Mouse (Mus musculus) ES-Bruce4 (cell line): Measurements from ENCODE around the gene Rhox3f. TPM values are rescaled to one million over a fixed set of nuclear protein-coding genes. Genes with fewer than 3 reads are reported as not detected.
"Not testable (repeated sequence)": the region's sequence is repeated elsewhere in the genome, so short reads cannot be mapped to it uniquely, and the experiment has no call there.

ENCODE experiments used
- H3K27ac ChIP-seq: 2 replicates; pipeline ENCODE4 v1.5.1; 2012; ENCODE audit warnings: low read length, inconsistent platforms; ENCODE audit not compliant: insufficient read depth
- H3K27me3 ChIP-seq: 2 replicates; pipeline ENCODE4 v1.6.1; 2012; ENCODE audit warnings: mild to moderate bottlenecking, low read length, inconsistent platforms; ENCODE audit not compliant: control insufficient read depth, poor library complexity, insufficient read depth, severe bottlenecking
- H3K36me3 ChIP-seq: 2 replicates; pipeline ENCODE4 v1.6.1; 2012; ENCODE audit warnings: inconsistent platforms, mild to moderate bottlenecking, low read length, moderate library complexity; ENCODE audit not compliant: control insufficient read depth, poor library complexity, insufficient read depth, severe bottlenecking
- H3K4me1 ChIP-seq: one replicate; pipeline ENCODE4 v1.8.1; 2011; ENCODE audit warnings: low read length; ENCODE audit not compliant: control insufficient read depth, insufficient read depth
- H3K4me3 ChIP-seq: 2 replicates; pipeline ENCODE4 v1.5.1; 2011; ENCODE audit warnings: low read depth, mild to moderate bottlenecking, low read length
- H3K9ac ChIP-seq: 2 replicates; pipeline ENCODE4 v1.6.1; 2012; ENCODE audit warnings: low read depth, mild to moderate bottlenecking, inconsistent platforms; ENCODE audit not compliant: poor library complexity, severe bottlenecking
- H3K9me3 ChIP-seq: replicated peaks from 2 replicates; pipeline ENCODE4 v1.6.1; 2012; ENCODE audit warnings: mild to moderate bottlenecking, low read length, inconsistent platforms; ENCODE audit not compliant: control insufficient read depth, poor library complexity, insufficient read depth, severe bottlenecking
- polyA plus RNA-seq: library from polyadenylated mRNA; stranded (reverse); fragments of >200 nt; gene quantifications from 2 replicates; pipeline ENCODE4 v1.2.4, GENCODE M21; 2011; ENCODE audit warnings: low read depth; ENCODE audit not compliant: missing spikeins, insufficient read depth, insufficient read length

The Rhox3f gene
- not detected in 2 replicates for polyA plus RNA-seq

- not testable (repeated sequence) for H3K4me3 ChIP-seq, H3K27ac ChIP-seq, H3K9ac ChIP-seq, H3K27me3 ChIP-seq, H3K36me3 ChIP-seq, H3K4me1 ChIP-seq, H3K9me3 ChIP-seq
Measured at GRCm38 (mm10) chrX:37580692-37581091, at the start of gene Rhox3f. TSS of gene Rhox3f (plus strand) at chrX:37580992.

- not testable (repeated sequence) for H3K27me3 ChIP-seq, H3K9ac ChIP-seq, H3K4me3 ChIP-seq, H3K36me3 ChIP-seq, H3K4me1 ChIP-seq, H3K27ac ChIP-seq, H3K9me3 ChIP-seq
Measured at GRCm38 (mm10) chrX:37541719-37542118, 39.1 kb upstream of the Rhox3f start, which contains the start of gene Rhox3e. TSS of gene Rhox3e (plus strand) at chrX:37542019.

- H3K36me3 ChIP-seq, H3K9me3 ChIP-seq, H3K4me3 ChIP-seq, H3K9ac ChIP-seq, H3K4me1 ChIP-seq, H3K27ac ChIP-seq, H3K27me3 ChIP-seq: not testable (repeated sequence)
Measured at GRCm38 (mm10) chrX:37557112-37557511, 23.7 kb upstream of the Rhox3f start, which contains the start of gene Rhox4e. TSS of gene Rhox4e (plus strand) at chrX:37557412.

- not testable (repeated sequence) for H3K9ac ChIP-seq, H3K27me3 ChIP-seq, H3K4me3 ChIP-seq, H3K4me1 ChIP-seq, H3K36me3 ChIP-seq, H3K9me3 ChIP-seq, H3K27ac ChIP-seq
Measured at GRCm38 (mm10) chrX:37571105-37571504, 9.7 kb upstream of the Rhox3f start, which contains the start of gene Rhox2f. TSS of gene Rhox2f (plus strand) at chrX:37571405.

- not testable (repeated sequence) for H3K27me3 ChIP-seq, H3K27ac ChIP-seq, H3K4me1 ChIP-seq, H3K9ac ChIP-seq, H3K36me3 ChIP-seq, H3K9me3 ChIP-seq, H3K4me3 ChIP-seq
Measured at GRCm38 (mm10) chrX:37572638-37573037, 8.2 kb upstream of the Rhox3f start.

GRCm38 (mm10) chrX:37607604-37608003 is 26.8 kb downstream of the Rhox3f start, which contains the start of gene Rhox4f:
TSS of gene Rhox4f (minus strand) at chrX:37607704.
- H3K9me3 ChIP-seq, H3K36me3 ChIP-seq: not testable (repeated sequence)

GRCm38 (mm10) chrX:37628512-37628911 is 47.7 kb downstream of the Rhox3f start, which contains the start of gene Rhox3g:
TSS of gene Rhox3g (minus strand) at chrX:37628612.
- H3K27me3 ChIP-seq, H3K4me3 ChIP-seq, H3K27ac ChIP-seq, H3K9ac ChIP-seq, H3K9me3 ChIP-seq, H3K4me1 ChIP-seq, H3K36me3 ChIP-seq: not testable (repeated sequence)

More at GRCm38 (mm10) chrX:37607604-37608003, 26.8 kb downstream of the Rhox3f start, which contains the start of gene Rhox4f:
- H3K27ac ChIP-seq, H3K4me1 ChIP-seq, H3K4me3 ChIP-seq, H3K9ac ChIP-seq, H3K27me3 ChIP-seq: not testable (repeated sequence)

Other genes starting within 250 kb of the Rhox3f start
- not detected in 2 replicates for gene Rhox3a2, start 201.0 kb upstream of the Rhox3f start, polyA plus RNA-seq
- gene Rhox4a2, start 190.1 kb upstream of the Rhox3f start, polyA plus RNA-seq = not detected in 2 replicates
- not detected in 2 replicates for gene Rhox2b, start 168.9 kb upstream of the Rhox3f start, polyA plus RNA-seq
- not detected in 2 replicates for gene Rhox4b, start 148.5 kb upstream of the Rhox3f start, polyA plus RNA-seq
- gene Rhox2c, start 127.3 kb upstream of the Rhox3f start, polyA plus RNA-seq = not detected in 2 replicates
- not detected in 2 replicates for gene Rhox3c, start 122.4 kb upstream of the Rhox3f start, polyA plus RNA-seq
- gene Rhox4c, start 100.7 kb upstream of the Rhox3f start, polyA plus RNA-seq = not detected in 2 replicates
- gene Rhox2d, start 87.6 kb upstream of the Rhox3f start, polyA plus RNA-seq = not detected in 2 replicates
- gene Rhox4d, start 66.6 kb upstream of the Rhox3f start, polyA plus RNA-seq = not detected in 2 replicates
- gene Rhox2e, start 50.5 kb upstream of the Rhox3f start, polyA plus RNA-seq = not detected in 2 replicates
- not detected in 2 replicates for gene Rhox3e, start 39.0 kb upstream of the Rhox3f start, polyA plus RNA-seq
- gene Rhox4e, start 23.6 kb upstream of the Rhox3f start, polyA plus RNA-seq = not detected in 2 replicates
- not detected in 2 replicates for gene Rhox2f, start 9.6 kb upstream of the Rhox3f start, polyA plus RNA-seq
- gene Rhox4f, start 26.7 kb downstream of the Rhox3f start, polyA plus RNA-seq = not detected in 2 replicates
- gene Rhox3g, start 47.6 kb downstream of the Rhox3f start, polyA plus RNA-seq = not detected in 2 replicates
- gene Rhox2g, start 62.5 kb downstream of the Rhox3f start, polyA plus RNA-seq = not detected in 2 replicates
- gene Rhox4g, start 70.3 kb downstream of the Rhox3f start, polyA plus RNA-seq = not detected in 2 replicates
- gene Rhox3h, start 87.8 kb downstream of the Rhox3f start, polyA plus RNA-seq = not detected in 2 replicates
- not detected in 2 replicates for gene Rhox2h, start 92.3 kb downstream of the Rhox3f start, polyA plus RNA-seq
- gene Rhox5, start 223.8 kb downstream of the Rhox3f start, polyA plus RNA-seq = 162 and 170 TPM in 2 replicates
- gene Rhox6, start 245.9 kb downstream of the Rhox3f start, polyA plus RNA-seq = 23.9 and 27.9 TPM in 2 replicates